Mouse (Mus musculus) cerebellum, adult 8-10 months (tissue): ENCODE measurements around the gene Kcnj9.

Experiments used
- DNase-seq: peaks from one replicate; pipeline ENCODE4 v3.0.0; 2022

Kcnj9 gene

GRCm38 (mm10) chr1:172332925-172333324 is 3.8 kb upstream of the Kcnj9 start:
- no peak for DNase-seq

- DNase-seq, result peak; percentile 23
These were observed 2.4 kb upstream of the Kcnj9 start for GRCm38 (mm10) chr1:172331422-172331947.

GRCm38 (mm10) chr1:172329616-172330015 is 498 bp upstream of the Kcnj9 start:
- DNase-seq, result peak; percentile 55

- no peak for DNase-seq
These were observed 657 bp downstream of the Kcnj9 start for GRCm38 (mm10) chr1:172328461-172328860.

- no peak for DNase-seq
These were observed 1.1 kb downstream of the Kcnj9 start for GRCm38 (mm10) chr1:172328041-172328440.

- no peak for DNase-seq
These were observed 1.7 kb downstream of the Kcnj9 start for GRCm38 (mm10) chr1:172327206-172328001.

- DNase-seq, result no peak
These were observed 2.4 kb downstream of the Kcnj9 start for GRCm38 (mm10) chr1:172326684-172327083.

- DNase-seq, result peak; percentile 88
These were observed 3.2 kb downstream of the Kcnj9 start for GRCm38 (mm10) chr1:172325680-172326535.

GRCm38 (mm10) chr1:172324725-172325124 is 4.4 kb downstream of the Kcnj9 start:
- DNase-seq, result peak; percentile 87

- DNase-seq, result no peak
These were observed 5.2 kb downstream of the Kcnj9 start for GRCm38 (mm10) chr1:172323801-172324359.

GRCm38 (mm10) chr1:172323298-172323697 is 5.8 kb downstream of the Kcnj9 start:
- DNase-seq, result no peak

- no peak for DNase-seq
These were observed 6.4 kb downstream of the Kcnj9 start for GRCm38 (mm10) chr1:172322725-172323124.

GRCm38 (mm10) chr1:172319921-172320411 is 9.2 kb downstream of the Kcnj9 start:
- no peak for DNase-seq

GRCm38 (mm10) chr1:172319346-172319745 is 9.8 kb downstream of the Kcnj9 start:
- no peak for DNase-seq

GRCm38 (mm10) chr1:172318424-172319035 is 10.6 kb downstream of the Kcnj9 start:
- DNase-seq, result no peak

GRCm38 (mm10) chr1:172317946-172318345 is 11.2 kb downstream of the Kcnj9 start:
- DNase-seq, result peak; percentile 69

- DNase-seq, result no peak
These were observed 11.7 kb downstream of the Kcnj9 start for GRCm38 (mm10) chr1:172317431-172317830.

GRCm38 (mm10) chr1:172314911-172315310 is 14.2 kb downstream of the Kcnj9 start:
- DNase-seq, result no peak

GRCm38 (mm10) chr1:172313613-172314411 is 15.3 kb downstream of the Kcnj9 start:
- peak; percentile 34 for DNase-seq

- peak; percentile 68 for DNase-seq
These were observed 16.2 kb downstream of the Kcnj9 start for GRCm38 (mm10) chr1:172312768-172313561.
